Mouse (Mus musculus): ENCODE results near the gene Barhl2.

Barhl2 gene

GRCm38 (mm10) chr5:106454411-106455105 is 3.4 kb downstream of the Barhl2 start:
- peak; percentile 47 for DNase-seq

- peak; percentile 67 for DNase-seq
Observed at GRCm38 (mm10) chr5:106453886-106454321, 4.1 kb downstream of the Barhl2 start.

- DNase-seq: peak; percentile 60
Observed at GRCm38 (mm10) chr5:106453181-106453885, 4.6 kb downstream of the Barhl2 start.

GRCm38 (mm10) chr5:106452686-106453085 is 5.3 kb downstream of the Barhl2 start:
- DNase-seq: peak; percentile 25

GRCm38 (mm10) chr5:106451681-106452440 is 6.1 kb downstream of the Barhl2 start:
- peak; percentile 55 for DNase-seq

- DNase-seq: peak; percentile 43
Observed at GRCm38 (mm10) chr5:106450426-106451160, 7.4 kb downstream of the Barhl2 start.

GRCm38 (mm10) chr5:106449720-106450425 is 8.1 kb downstream of the Barhl2 start:
- DNase-seq: peak; percentile 27

GRCm38 (mm10) chr5:106448798-106449125 is 9.2 kb downstream of the Barhl2 start:
- peak; percentile 48 for DNase-seq

GRCm38 (mm10) chr5:106447951-106448797 is 9.8 kb downstream of the Barhl2 start:
- DNase-seq: peak; percentile 32

GRCm38 (mm10) chr5:106447091-106447820 is 10.7 kb downstream of the Barhl2 start:
- DNase-seq: no peak

- DNase-seq: peak; percentile 80
Observed at GRCm38 (mm10) chr5:106446593-106446992, 11.4 kb downstream of the Barhl2 start.

GRCm38 (mm10) chr5:106445681-106446080 is 12.3 kb downstream of the Barhl2 start:
- no peak for DNase-seq

- no peak for DNase-seq
Observed at GRCm38 (mm10) chr5:106438916-106439315, 19.1 kb downstream of the Barhl2 start.

GRCm38 (mm10) chr5:106426069-106426468 is 31.9 kb downstream of the Barhl2 start:
- DNase-seq: no peak

- DNase-seq: peak; percentile 81
Observed at GRCm38 (mm10) chr5:106420871-106421270, 37.1 kb downstream of the Barhl2 start.

GRCm38 (mm10) chr5:106420370-106420769 is 37.6 kb downstream of the Barhl2 start:
- peak; percentile 62 for DNase-seq

GRCm38 (mm10) chr5:106417210-106417609 is 40.8 kb downstream of the Barhl2 start:
- DNase-seq: peak; percentile 51

- DNase-seq: no peak
Observed at GRCm38 (mm10) chr5:106416550-106416949, 41.4 kb downstream of the Barhl2 start.

GRCm38 (mm10) chr5:106415734-106416133 is 42.2 kb downstream of the Barhl2 start:
- DNase-seq: no peak

GRCm38 (mm10) chr5:106402761-106403160 is 55.2 kb downstream of the Barhl2 start:
- DNase-seq: no peak
